In genomic region chr16:25349626-25350025, GRCm38 (mm10) we compare ENCODE assay signal across 9 mouse cellular contexts.
A peak's percentile ranks its signal among the peaks of the same experiment; 100 is the strongest.
DNase-seq lines count a peak whose midpoint lies in the region; ATAC-seq and TF ChIP-seq lines count a peak whose summit lies in the region.
"Had no signal": no experiment of that assay in that cellular context is flagged by ENCODE, and none has a peak within 500 bp of the region (broad histone marks: within the 10 kb centered on the region; RNA-seq: fewer than 3 reads in every experiment).

No protein-coding gene starts in this region.

- TF ChIP-seq POLR2A in embryonic fibroblast, embryonic 13.5 days (IDR thresholded peaks at IDR 0.05; ENCODE audit: low read depth, low read length) = no peak

- H3K36me3 ChIP-seq in E14TG2a.4 (ENCODE audit: insufficient read depth, low read length) = no peaks in the 10 kb centered on the region
- H3K36me3 ChIP-seq: stomach, embryonic 15.5 days had no signal

- no peaks in the 10 kb centered on the region for H3K4me1 ChIP-seq in E14TG2a.4 (replicated peaks; ENCODE audit: low read depth, low read length)
- H3K4me1 ChIP-seq in embryonic fibroblast, embryonic 13.5 days (ENCODE audit: control insufficient read depth, insufficient read depth, low read length) = no peaks in the 10 kb centered on the region
- H3K4me1 ChIP-seq: stomach, embryonic 15.5 days had no signal

- H3K4me3 ChIP-seq in E14TG2a.4 (replicated peaks; ENCODE audit: low read length) = no peak overlapping the region
- H3K4me3 ChIP-seq in embryonic fibroblast, embryonic 13.5 days (ENCODE audit: insufficient read depth, low read length) = no peak overlapping the region
- H3K4me3 ChIP-seq: stomach, embryonic 15.5 days had no signal

- H3K9me3 ChIP-seq in E14TG2a.4 (ENCODE audit: low read length) = no peaks in the 10 kb centered on the region
- H3K9me3 ChIP-seq: stomach, embryonic 15.5 days had no signal

- no peaks in the 10 kb centered on the region for H3K27me3 ChIP-seq in E14TG2a.4 (ENCODE audit: insufficient read depth, low read length)
- H3K27me3 ChIP-seq: stomach, embryonic 15.5 days had no signal

- ATAC-seq in erythroid progenitor cell, adult 5-6 weeks (replicated peaks; ENCODE audit: low FRiP score, poor library complexity, severe bottlenecking) = no peak

- intact Hi-C loops in heart, postnatal 36 days (cut with DNase I) = loop anchor here (2.0 to 5.0 kb wide), 3 partner anchors 283 to 1387 kb away; no protein-coding TSS in a partner anchor

- peak; percentile 16 to 25 for DNase-seq in adrenal gland, postnatal 4 days (ENCODE audit: low spot score in 2 of 2)
- peak; percentile 42 to 47 for DNase-seq in heart, postnatal 36 days
- DNase-seq in layer of hippocampus, adult 18-20 months (ENCODE audit: low spot score in 2 of 2) = peak; percentile 55 to 87
- DNase-seq in lung, postnatal 10 days = peak; percentile 74
- DNase-seq in right cerebral cortex, adult 2 months (ENCODE audit: low spot score in 2 of 2) = peak; percentile 85 to 87

- peak; percentile 58 for TF ChIP-seq CTCF in E14TG2a.4 (conservative IDR thresholded peaks at IDR 0.05; ENCODE audit: low read length)
- peak; percentile 43; the same call in 1 of the 2 replicates for TF ChIP-seq CTCF in embryonic fibroblast, embryonic 13.5 days (IDR thresholded peaks at IDR 0.05; ENCODE audit: borderline replicate concordance, insufficient read depth, low read length)

- no peak overlapping the region for H3K27ac ChIP-seq in embryonic fibroblast, embryonic 13.5 days (ENCODE audit: insufficient read depth, low read length)
- H3K27ac ChIP-seq: stomach, embryonic 15.5 days had no signal

Comparison
In these comparisons a context has a peak if more than half of its experiments do, and no peak if none do; other contexts are left out.
1. DNase-seq: peak in every context shown above with its lines; median percentile 86 in right cerebral cortex, adult 2 months; 74 in lung, postnatal 10 days; 71 in layer of hippocampus, adult 18-20 months; 44 in heart, postnatal 36 days; 20 in adrenal gland, postnatal 4 days.